Mouse (Mus musculus): ENCODE data around the gene Gm5136. TPM values are rescaled to one million over a fixed set of nuclear protein-coding genes. Genes with fewer than 3 reads are reported as not detected.

Gm5136 gene
- 0.09 TPM in 1 of 2 replicates, not detected in the other for polyA plus RNA-seq (2012; rRNA removed)

DNA sequence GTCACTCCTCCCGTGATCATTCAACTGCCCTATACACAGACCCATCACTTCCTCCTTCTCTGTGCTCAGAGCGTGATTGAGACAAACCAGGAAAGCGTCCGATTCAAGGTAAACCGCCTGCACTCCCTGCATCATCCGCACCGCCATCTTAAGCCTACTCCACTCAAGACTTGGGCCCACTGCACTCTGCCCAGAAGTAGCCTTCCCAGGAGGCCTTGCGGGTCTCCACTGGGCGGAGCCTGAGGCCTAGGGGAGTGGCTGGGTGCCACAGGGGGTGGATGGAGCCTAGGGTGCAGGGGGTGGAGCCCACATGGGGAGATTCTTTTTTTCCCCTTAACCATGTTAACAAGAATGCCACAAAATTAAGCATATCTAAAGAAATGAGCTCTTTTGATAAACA is at the start of gene Gm5136:
Gene Gm5136, minus strand, starts transcription at position 215 of the 400 bp plus-strand sequence.
- DNase-seq (ENCODE audit: low read depth) = no peak

DNA sequence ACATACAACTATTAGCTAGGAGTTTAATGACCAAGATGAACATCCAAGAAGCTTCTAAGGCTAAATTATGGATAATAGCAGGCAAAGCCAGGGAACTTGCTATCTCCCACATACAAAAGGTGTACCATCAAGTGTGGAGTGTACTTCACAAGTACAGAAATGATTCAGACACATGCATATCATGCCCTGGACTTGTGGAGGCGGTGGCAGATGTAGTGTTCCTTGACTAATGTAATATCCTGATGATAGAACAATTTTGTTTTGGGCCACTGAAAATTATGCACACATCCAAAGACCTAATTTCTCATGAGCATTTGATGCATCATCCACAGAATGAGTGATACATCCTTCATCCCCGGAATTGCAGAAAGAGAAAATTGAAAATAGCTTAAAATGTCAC is 43.8 kb upstream of the Gm5136 start:
- DNase-seq (ENCODE audit: low read depth) = no peak

DNA sequence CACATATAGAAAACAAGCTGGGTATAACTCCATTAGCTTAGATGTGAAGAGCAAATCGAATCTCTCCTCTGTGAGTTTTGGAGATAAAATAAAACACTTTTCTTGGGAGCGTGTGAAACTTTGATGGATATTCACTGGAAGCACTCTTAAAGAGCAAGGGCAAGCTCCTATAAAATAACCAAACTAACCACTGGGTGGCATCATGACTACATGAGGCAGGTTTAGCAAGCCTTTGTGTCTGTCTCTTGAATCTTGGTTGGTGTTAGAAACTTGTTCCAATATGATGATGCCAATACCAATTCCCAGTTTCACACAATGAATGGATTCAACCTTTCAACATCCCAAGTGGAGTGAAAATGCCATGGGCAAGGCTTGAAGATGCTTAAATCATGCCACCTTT is 34.0 kb upstream of the Gm5136 start:
- DNase-seq (ENCODE audit: low read depth) = no peak

DNA sequence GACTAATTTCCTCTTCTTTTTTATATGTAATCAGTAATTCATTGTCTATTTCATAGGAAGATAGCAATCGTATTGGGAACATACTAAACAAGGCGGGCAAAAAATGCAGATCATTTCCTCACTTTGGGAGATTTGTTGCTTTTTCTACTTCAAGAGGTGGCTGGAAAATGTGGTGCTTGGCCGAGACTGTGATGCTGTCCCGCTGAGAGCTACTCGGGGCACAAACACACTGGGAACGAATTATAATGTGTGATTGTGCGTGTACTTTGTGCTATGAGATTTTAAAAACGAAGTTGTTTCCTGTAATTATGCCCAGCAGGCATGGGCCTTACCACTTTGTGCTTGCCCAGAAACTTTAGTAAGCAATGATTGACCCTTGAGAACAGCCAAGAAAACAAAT is 29.0 kb upstream of the Gm5136 start:
- no peak for DNase-seq (ENCODE audit: low read depth)

DNA sequence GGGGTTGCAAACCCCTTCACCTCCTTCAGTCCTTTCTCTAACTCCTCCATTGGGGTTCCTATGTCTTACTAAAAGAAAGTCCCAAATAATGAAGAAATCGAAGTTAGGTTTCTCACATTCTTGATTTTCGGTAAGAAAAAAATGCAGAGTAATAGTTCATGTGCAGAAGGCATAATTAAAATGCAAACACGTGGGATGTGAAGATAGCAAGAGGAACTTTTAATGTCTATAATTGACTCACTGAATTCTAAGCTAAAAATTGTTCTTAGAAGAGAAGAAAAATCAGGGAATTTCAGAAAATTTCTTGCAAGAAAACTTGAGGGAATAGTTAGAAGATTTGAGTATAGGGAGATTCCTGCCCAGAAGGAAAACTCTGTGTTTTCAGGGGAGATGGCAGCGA is 26.4 kb upstream of the Gm5136 start:
- DNase-seq (ENCODE audit: low read depth) = no peak

DNA sequence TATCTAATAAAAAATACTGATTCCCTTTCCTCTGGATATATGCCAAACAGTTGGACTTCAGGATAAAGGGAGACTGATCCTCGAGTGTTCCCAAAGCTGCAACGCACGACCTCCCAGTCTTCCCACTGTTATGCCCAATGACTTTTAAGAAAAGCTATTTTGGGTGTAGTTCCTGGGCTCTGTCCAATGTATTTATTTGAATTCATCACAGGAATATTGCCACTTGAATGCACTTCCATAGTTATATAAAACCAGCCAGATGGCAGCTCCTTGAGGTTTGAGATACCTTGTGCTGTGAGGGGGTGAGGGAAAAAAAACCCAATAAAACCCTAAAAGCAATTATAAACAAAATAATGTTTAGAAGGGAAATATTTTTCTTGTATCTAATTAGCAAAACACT is 24.9 kb upstream of the Gm5136 start:
- DNase-seq (ENCODE audit: low read depth) = no peak

DNA sequence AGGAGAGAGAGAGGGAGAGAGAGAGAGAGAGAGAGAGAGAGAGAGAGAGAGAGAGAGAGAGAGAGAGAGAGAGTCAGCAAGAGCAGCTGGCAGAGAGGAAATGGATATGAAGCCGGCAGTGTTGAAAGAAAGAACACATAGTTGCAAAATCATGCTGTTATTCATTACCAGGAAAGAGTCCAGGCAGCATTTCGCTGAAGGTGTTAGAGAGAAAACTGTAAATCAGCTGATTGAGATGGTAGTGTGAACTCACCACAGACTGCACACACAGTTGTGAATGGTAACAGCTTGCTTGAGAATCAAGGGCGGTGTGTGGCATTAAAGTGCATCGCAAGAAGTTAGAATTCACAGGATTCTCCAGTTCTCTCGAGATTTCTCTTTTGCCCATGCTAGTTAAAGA is 10.6 kb upstream of the Gm5136 start:
- no peak for DNase-seq (ENCODE audit: low read depth)

- no peak for DNase-seq (ENCODE audit: low read depth)
These were observed 5.7 kb upstream of the Gm5136 start for GRCm38 (mm10) chr10:108705658-108706057.

- DNase-seq (ENCODE audit: low read depth) = no peak
These were observed 1.6 kb upstream of the Gm5136 start for GRCm38 (mm10) chr10:108701361-108702128.

DNA sequence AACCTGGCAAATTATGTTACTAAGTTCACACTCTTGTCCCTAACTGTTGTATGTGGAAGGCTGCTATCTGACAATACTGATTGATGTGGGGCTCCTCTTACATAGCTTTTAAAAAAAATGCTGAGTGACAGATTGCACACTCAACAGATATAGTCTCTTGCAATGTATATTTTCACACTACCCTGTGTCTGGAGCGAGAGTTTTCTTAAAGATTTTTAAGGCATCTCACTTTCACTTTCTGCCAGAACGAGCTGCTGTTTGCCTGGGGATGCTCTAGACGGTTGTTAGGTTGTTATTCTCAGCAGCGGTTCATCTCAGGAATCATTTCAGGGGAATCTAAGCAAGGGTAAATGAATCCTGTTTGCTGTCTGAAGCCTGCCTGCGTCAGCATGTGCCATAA is 2.9 kb downstream of the Gm5136 start:
- no peak for DNase-seq (ENCODE audit: low read depth)

DNA sequence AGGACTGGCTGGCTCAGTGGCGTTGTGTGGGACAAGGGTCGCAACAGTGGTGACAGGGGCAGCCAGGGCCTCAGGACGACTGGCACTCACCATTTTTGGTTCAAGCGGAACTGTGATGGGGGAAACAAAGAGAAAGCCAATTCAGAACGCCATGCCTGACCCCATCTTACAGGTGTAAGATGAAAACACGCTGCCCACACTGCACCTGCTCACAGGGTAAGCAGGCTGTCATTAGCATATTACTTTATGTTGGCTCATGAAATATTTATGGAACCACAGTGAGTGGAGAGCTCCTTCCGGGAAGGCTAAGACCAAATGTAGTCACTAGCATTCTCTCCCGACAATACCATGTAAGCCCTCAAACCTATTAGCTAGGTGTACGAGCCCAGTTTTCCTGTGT is 9.0 kb downstream of the Gm5136 start:
- DNase-seq (ENCODE audit: low read depth) = no peak

DNA sequence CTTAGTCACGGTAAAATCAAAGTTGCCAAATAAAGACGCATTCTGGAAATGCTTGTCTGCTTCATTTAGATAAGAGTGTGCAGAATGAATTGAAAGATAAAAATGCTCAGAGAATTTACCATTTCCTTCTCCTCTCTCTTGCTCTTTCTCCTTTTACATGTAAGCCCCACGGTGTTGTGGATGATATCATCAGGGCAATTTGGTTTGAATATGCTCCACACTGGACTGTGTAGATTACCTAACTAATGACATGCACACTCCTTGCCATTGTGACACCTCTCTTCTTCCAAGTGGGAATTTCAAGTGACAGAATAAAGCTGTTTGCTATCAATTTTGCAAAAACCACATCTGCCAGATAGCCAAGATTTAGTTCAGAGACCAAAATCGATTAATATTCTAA is 13.3 kb downstream of the Gm5136 start:
- no peak for DNase-seq (ENCODE audit: low read depth)

DNA sequence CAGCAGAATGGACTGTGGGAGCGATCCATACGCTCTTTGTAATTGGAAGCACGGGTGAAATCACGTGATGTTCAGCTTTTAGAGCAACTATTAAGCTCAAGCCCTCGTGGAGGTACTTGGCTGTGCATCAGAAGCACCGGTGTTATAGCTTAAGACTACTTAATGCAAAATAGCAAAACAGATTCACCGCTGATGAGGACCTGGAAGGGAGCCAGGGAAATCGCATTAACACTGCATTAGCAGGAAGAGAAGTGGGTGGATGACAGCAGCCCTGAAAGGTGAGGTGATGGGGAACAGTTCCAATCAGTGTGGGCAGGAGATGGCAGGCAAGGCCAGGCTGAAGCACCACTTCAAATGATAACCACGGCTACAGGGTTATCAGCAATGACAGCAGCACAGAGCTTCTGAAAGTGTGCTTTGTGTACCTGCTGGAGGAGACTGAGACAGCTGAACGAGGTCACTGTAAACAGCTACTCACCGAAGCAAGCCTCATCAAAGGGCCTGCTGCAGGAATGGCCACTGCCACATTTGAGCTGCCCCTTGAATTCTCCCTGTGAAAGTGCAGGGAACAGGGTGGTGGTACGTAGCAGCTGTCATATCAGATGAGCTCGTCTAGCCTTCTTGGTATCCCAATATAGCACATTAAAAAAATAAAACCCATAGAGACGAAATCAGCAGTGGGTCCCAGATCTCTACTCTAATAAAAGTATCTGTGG is 20.1 kb downstream of the Gm5136 start:
- peak; percentile 59 for DNase-seq (ENCODE audit: low read depth)

- no peak for DNase-seq (ENCODE audit: low read depth)
These were observed 22.9 kb downstream of the Gm5136 start for GRCm38 (mm10) chr10:108677053-108677452.

GRCm38 (mm10) chr10:108668944-108669343 is 31.0 kb downstream of the Gm5136 start:
- no peak for DNase-seq (ENCODE audit: low read depth)

DNA sequence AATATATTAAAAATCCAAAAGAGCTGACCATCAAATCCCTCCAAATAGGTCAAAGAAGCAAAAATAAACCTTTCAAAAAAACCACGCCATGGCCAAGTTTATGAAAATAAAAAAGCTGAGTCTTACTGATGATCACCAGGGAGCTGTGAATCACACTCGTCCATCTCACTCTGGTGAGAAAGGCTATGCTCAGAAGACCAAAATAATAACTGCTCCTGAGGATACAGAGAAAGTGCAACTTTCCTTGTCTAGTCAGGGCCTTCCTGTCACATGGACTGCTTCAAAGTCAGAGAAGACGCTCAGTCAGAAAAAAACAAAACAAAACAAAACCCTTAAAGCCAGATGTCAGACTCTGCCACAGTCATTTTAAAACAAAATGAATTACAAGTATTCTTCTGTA is 39.7 kb downstream of the Gm5136 start:
- DNase-seq (ENCODE audit: low read depth) = no peak

GRCm38 (mm10) chr10:108658300-108658699 is 41.7 kb downstream of the Gm5136 start:
- peak; percentile 49 for DNase-seq (ENCODE audit: low read depth)

DNA sequence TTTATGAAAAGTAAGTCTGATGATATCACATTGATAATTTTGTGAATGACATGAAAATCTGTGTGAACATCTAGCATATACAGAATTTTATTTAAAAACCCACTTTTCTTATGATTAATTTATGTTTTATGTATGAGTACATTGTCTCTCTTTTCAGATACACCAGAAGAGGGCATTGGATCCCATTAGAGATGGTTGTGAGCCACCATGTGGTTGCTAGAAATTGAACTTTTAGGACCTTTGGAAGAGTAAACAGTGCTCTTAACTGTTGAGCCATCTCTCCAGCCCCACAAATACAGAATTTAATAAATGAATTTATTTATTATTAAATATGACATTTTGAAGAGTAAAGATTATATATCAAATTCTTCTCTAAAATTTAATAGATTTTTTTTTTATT is 42.3 kb downstream of the Gm5136 start:
- DNase-seq (ENCODE audit: low read depth) = no peak

- no peak for DNase-seq (ENCODE audit: low read depth)
These were observed 43.1 kb downstream of the Gm5136 start for GRCm38 (mm10) chr10:108656898-108657297.

GRCm38 (mm10) chr10:108655074-108655473 is 44.9 kb downstream of the Gm5136 start:
- no peak for DNase-seq (ENCODE audit: low read depth)

DNA sequence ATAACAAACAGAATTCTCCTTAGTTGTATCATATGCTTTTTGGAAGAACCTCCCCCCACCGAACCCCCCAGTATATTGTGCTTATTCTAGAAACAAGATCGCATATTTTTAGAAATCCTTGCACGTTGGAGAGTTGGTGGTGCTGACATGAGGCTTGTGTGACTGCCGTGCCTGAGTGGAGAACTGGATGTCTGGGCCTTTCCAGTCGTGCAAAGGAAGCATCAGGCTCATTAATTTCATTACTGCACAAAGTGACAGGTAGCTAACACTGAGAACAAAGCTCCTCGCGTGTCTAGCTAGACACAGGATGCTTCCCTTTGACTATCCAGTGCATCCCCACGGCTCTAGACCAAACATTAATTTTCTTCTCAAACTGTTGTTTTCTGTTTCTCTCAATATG is 47.1 kb downstream of the Gm5136 start:
- no peak for DNase-seq (ENCODE audit: low read depth)

DNA sequence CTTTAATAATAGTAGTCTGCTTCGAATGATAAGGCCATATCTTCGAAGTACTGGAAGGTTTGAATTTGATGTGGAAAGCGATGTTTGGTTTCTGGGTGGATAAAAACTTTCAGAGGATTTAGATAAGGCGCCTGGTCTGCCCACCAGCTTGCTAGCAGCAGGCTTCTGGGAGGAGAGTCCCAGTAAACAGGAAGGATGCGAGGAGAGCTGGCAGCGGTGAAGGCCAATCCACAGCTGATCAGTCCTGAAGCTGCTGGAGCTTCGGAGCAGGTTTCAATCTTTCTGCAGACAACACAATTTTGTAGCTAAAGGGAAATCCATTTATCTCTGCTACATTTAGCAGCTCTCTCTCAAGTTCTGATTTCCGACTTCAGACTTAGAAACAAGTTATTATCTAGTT is 47.9 kb downstream of the Gm5136 start:
- DNase-seq (ENCODE audit: low read depth) = no peak

- DNase-seq (ENCODE audit: low read depth) = no peak
These were observed 50.8 kb downstream of the Gm5136 start for GRCm38 (mm10) chr10:108649174-108649573.
